Mouse (Mus musculus): ENCODE data around the gene 1700113H08Rik. TPM values are rescaled to one million over a fixed set of nuclear protein-coding genes. Genes with fewer than 3 reads are reported as not detected.

Gene 1700113H08Rik
- polyA plus RNA-seq, 1 experiment: not detected

DNA sequence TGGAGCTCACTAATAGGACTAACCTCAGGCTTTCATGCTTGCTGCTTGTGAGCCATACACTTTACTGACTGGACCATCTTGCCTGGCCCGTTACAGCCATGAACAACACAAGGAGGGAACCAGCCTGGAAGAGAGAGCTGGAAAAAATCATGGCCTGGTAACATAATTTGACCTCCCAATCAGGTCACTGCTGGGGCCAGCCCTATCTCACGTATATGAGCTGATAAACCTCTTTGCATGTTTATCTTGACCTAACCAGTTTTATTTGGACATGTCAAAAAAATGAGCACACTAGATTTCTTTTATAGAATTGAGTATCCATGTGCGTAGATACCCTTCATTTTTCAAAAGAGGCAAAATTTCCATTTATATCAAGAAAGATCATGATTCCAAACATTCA is 213.9 kb downstream of the 1700113H08Rik start:
- H3K4me1 ChIP-seq: no peaks in the 10 kb centered on the region
- TF ChIP-seq FLI1 (IDR thresholded peaks at IDR 0.05; ENCODE audit: low read length) (no peak), GATA1 (IDR thresholded peaks at IDR 0.05; ENCODE audit: borderline replicate concordance, low read length) (no peak)
- no peak overlapping the region for H3K4me3 ChIP-seq (replicated peaks)
- no peaks in the 10 kb centered on the region for H3K36me3 ChIP-seq (replicated peaks; ENCODE audit: low read length)
- H3K27me3 ChIP-seq (replicated peaks): no peaks in the 10 kb centered on the region
- no peaks in the 10 kb centered on the region; the same call in 1 of the 2 replicates for H3K9me3 ChIP-seq

DNA sequence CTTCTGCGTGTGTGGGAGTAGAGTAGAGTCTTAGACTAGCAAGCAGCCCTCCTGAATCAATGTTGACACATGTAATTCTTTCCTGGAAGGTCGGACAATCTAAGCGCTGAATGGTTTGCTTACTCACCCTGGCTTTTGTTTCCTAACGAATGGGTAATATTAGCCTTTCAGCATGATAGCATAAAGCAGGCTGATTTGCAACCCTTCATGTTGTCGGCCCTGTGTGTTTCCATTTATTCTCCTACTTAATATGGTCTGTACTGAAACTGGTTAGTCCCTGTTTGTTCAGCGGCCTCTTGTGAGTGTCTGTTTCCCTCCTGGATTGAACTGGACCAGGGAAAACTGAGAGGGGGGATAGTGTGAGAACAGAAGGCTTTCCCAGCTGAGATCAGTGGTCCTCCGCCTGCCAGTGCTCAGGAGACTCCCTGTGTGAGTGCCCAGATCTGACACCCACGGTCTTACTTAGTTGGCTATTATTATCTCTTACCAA is 214.3 kb downstream of the 1700113H08Rik start:
- H3K4me3 ChIP-seq (replicated peaks): no peak overlapping the region
- no peaks in the 10 kb centered on the region for H3K36me3 ChIP-seq (replicated peaks; ENCODE audit: low read length)
- TF ChIP-seq FLI1 (IDR thresholded peaks at IDR 0.05; ENCODE audit: low read length): no peak
- TF ChIP-seq GATA1 (IDR thresholded peaks at IDR 0.05; ENCODE audit: borderline replicate concordance, low read length): no peak
- no peaks in the 10 kb centered on the region for H3K4me1 ChIP-seq
- H3K9me3 ChIP-seq: no peaks in the 10 kb centered on the region; the same call in 1 of the 2 replicates
- no peaks in the 10 kb centered on the region for H3K27me3 ChIP-seq (replicated peaks)

DNA sequence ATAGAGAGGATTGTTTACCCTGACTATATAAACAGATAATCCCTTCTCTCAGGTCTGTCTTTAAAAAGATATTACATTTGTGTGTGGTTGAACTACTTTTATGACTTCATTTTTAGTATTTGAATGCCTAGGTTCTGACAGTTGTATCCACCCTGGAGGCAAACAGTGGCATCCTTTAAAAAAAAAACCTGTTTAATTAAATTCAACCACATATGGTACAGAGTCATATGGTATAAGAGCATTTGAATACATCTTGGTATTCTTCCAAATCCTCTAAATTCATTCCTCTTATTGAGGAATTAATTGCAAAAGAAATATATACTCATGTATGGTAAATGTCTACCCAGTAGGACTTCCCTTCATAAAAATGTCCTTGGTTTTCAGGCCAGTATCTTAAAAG is 217.2 kb downstream of the 1700113H08Rik start:
- no peaks in the 10 kb centered on the region for H3K4me1 ChIP-seq
- H3K36me3 ChIP-seq (replicated peaks; ENCODE audit: low read length): no peaks in the 10 kb centered on the region
- H3K4me3 ChIP-seq (replicated peaks): no peak overlapping the region
- no peaks in the 10 kb centered on the region; the same call in 1 of the 2 replicates for H3K9me3 ChIP-seq
- H3K27me3 ChIP-seq (replicated peaks): no peaks in the 10 kb centered on the region
- no peak for TF ChIP-seq GATA1 (IDR thresholded peaks at IDR 0.05; ENCODE audit: borderline replicate concordance, low read length)
- TF ChIP-seq FLI1 (IDR thresholded peaks at IDR 0.05; ENCODE audit: low read length): no peak

Other genes starting within 250 kb of the 1700113H08Rik start
- 2.0 TPM in 1 of 2 replicates, not detected in the other for gene Stab2, start 50.0 kb upstream of the 1700113H08Rik start, polyA plus RNA-seq (2012; ENCODE audit: insufficient read depth, low replicate concordance)